Mouse (Mus musculus): Measurements from ENCODE around the gene Fam213b. TPM values are rescaled to one million over a fixed set of nuclear protein-coding genes. Genes with fewer than 3 reads are reported as not detected.

Gene Fam213b
- total RNA-seq (2021) (10 to 100 TPM; 41.1 to 56.2 TPM), polyA plus RNA-seq (2012; rRNA removed) (61.1 and 87.9 TPM in 2 replicates)
- long read RNA-seq, transcript Fam213b-201 (7 exons, 883 nt), result major isoform, 20 of 20 reads
- long read RNA-seq, partial matches to known transcripts, result 0 of 20 reads
- long read RNA-seq, other reads (novel, unspliced or antisense), result 0 of 20 reads

- peak; percentile 92 for DNase-seq
Observed at GRCm38 (mm10) chr4:154898506-154899446, at the start of gene Fam213b. TSS of gene Fam213b (minus strand) at chr4:154899135.

- DNase-seq, result no peak
Observed at GRCm38 (mm10) chr4:154948066-154948939, 49.4 kb upstream of the Fam213b start.

GRCm38 (mm10) chr4:154946319-154946718 lies 47.4 kb upstream of the Fam213b start:
- DNase-seq, result peak; percentile 85

GRCm38 (mm10) chr4:154944121-154944590 lies 45.2 kb upstream of the Fam213b start:
- peak; percentile 84 for DNase-seq

GRCm38 (mm10) chr4:154943323-154944039 lies 44.5 kb upstream of the Fam213b start:
- no peak for DNase-seq

GRCm38 (mm10) chr4:154942632-154943322 lies 43.8 kb upstream of the Fam213b start:
- no peak for DNase-seq

GRCm38 (mm10) chr4:154941831-154942230 lies 42.9 kb upstream of the Fam213b start:
- no peak for DNase-seq

- DNase-seq, result no peak
Observed at GRCm38 (mm10) chr4:154940156-154940555, 41.2 kb upstream of the Fam213b start.

- DNase-seq, result no peak
Observed at GRCm38 (mm10) chr4:154937746-154938145, 38.8 kb upstream of the Fam213b start.

GRCm38 (mm10) chr4:154936542-154937255 lies 37.8 kb upstream of the Fam213b start:
- DNase-seq, result no peak

GRCm38 (mm10) chr4:154935788-154936187 lies 36.9 kb upstream of the Fam213b start:
- no peak for DNase-seq

GRCm38 (mm10) chr4:154934800-154935199 lies 35.9 kb upstream of the Fam213b start:
- DNase-seq, result no peak

GRCm38 (mm10) chr4:154933306-154933907 lies 34.5 kb upstream of the Fam213b start:
- peak; percentile 57 for DNase-seq

- peak; percentile 37 for DNase-seq
Observed at GRCm38 (mm10) chr4:154929088-154929660, 30.2 kb upstream of the Fam213b start.

GRCm38 (mm10) chr4:154928395-154929087 lies 29.6 kb upstream of the Fam213b start, which contains the start of gene Tnfrsf14:
TSS of gene Tnfrsf14 (minus strand) at chr4:154928563.
- no peak for DNase-seq

GRCm38 (mm10) chr4:154927899-154928337 lies 29.0 kb upstream of the Fam213b start:
- peak; percentile 44 for DNase-seq

- DNase-seq, result no peak
Observed at GRCm38 (mm10) chr4:154926969-154927898, 28.3 kb upstream of the Fam213b start.
